Mouse (Mus musculus) urinary bladder, postnatal 4 days (tissue): ENCODE measurements at regions not wholly inside any gene's neighbourhood (a gene's known extent, or its start where the extent isn't known, plus 50 kb on each side); places are given as distances from the start of the nearest gene placed in this dataset.
A peak's percentile ranks its signal among the peaks of the same experiment; 100 is the strongest.

Source experiments
- DNase-seq, 2 experiments: peaks; one replicate each; pipeline ENCODE4 v3.0.0; 2021 to 2022; ENCODE audit warnings: low spot score in 2 of 2

GRCm38 (mm10) chr16:31598409-31598988 is 64.7 kb upstream of the Dlg1 start:
- no peak for DNase-seq

GRCm38 (mm10) chr16:31598989-31599421 is 64.2 kb upstream of the Dlg1 start:
- DNase-seq: no peak

- DNase-seq: no peak
Observed at GRCm38 (mm10) chr16:31601278-31601677, 62.0 kb upstream of the Dlg1 start.

GRCm38 (mm10) chr16:31603185-31603584 is 60.1 kb upstream of the Dlg1 start:
- DNase-seq: no peak

- DNase-seq: peak in 1 of 2 experiments; percentile 66
Observed at GRCm38 (mm10) chr16:31606389-31607177, 56.7 kb upstream of the Dlg1 start.

GRCm38 (mm10) chr16:31608964-31609363 is 54.3 kb upstream of the Dlg1 start:
- DNase-seq: no peak

GRCm38 (mm10) chr16:31609394-31610172 is 53.7 kb upstream of the Dlg1 start:
- no peak for DNase-seq
